Mouse (Mus musculus): ENCODE results near the gene Lrrc39.

DNA sequence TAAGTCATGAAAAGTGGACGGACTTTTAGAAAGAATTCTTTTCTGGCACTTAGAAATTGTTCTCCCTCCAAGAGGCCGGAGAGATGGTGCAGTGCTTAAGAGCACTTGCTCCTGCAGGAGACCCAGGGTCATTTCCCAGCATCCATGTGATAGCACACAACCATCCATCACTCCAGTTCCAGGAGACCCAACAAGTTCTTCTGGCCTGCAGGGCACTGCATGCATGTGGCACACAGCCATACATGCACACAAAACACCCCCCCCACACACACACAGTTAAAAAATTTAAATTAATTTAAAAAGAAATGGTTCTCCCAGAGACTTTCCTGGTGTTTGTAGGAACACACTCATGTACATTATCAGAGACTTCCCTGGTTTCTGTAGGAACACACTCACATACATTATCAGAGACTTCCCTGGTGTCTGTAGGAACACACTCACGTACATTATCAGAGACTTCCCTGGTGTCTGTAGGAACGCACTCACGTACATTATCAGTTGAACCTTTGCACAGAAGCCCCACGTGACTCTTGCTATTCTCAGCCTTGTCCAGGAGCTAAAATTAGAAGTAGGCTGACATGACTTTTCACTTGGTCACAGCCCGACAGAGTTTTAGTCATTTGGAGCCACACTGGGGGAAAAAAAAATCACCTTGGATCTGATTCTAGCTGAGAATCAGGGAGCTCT, at the start of gene Lrrc39:
- TF ChIP-seq CTCF (IDR thresholded peaks at IDR 0.05; ENCODE audit: low read depth, low read length) (no peak), POLR2A (IDR thresholded peaks at IDR 0.05; ENCODE audit: borderline replicate concordance, low read depth, low read length) (no peak)

All from bone marrow macrophage, adult 2 months (primary cell).